Mouse (Mus musculus) liver, embryonic 16.5 days (tissue): ENCODE data around the gene H2-Q10. TPM values are rescaled to one million over a fixed set of nuclear protein-coding genes. Genes with fewer than 3 reads are reported as not detected.
"Not testable (repeated sequence)": the region's sequence is repeated elsewhere in the genome, so short reads cannot be mapped to it uniquely, and the experiment has no call there.

Experiments
- ATAC-seq: fragments of 200-750 bp; cut with Nextera tagmentation; 2 replicates; pipeline ENCODE4 v1.8.0; 2017; ENCODE audit warnings: low read depth, mild to moderate bottlenecking, moderate number of reproducible peaks, moderate library complexity
- H3K27ac ChIP-seq: fragments of 300-500 bp; sonication (generic); 2 replicates; pipeline ENCODE4 v1.5.1; 2014; ENCODE audit warnings: mild to moderate bottlenecking, low read length
- H3K27me3 ChIP-seq: fragments of 300-500 bp; sonication (generic); 2 replicates; pipeline ENCODE4 v1.6.1; 2014; ENCODE audit warnings: low read depth, low read length, mixed read lengths; ENCODE audit not compliant: control insufficient read depth, insufficient read depth
- H3K36me3 ChIP-seq: fragments of 300-500 bp; sonication (generic); 2 replicates; pipeline ENCODE4 v1.6.1; 2014; ENCODE audit warnings: mild to moderate bottlenecking; ENCODE audit not compliant: control insufficient read depth, insufficient read depth
- H3K4me1 ChIP-seq: fragments of 300-500 bp; sonication (generic); 2 replicates; pipeline ENCODE4 v1.6.1; 2014; ENCODE audit warnings: low read depth, low read length, mixed read lengths; ENCODE audit not compliant: control insufficient read depth
- H3K4me2 ChIP-seq: fragments of 300-500 bp; sonication (generic); 2 replicates; pipeline ENCODE4 v1.6.1; 2014; ENCODE audit warnings: low read depth, low read length, mixed read lengths
- H3K4me3 ChIP-seq: fragments of 300-500 bp; sonication (generic); 2 replicates; pipeline ENCODE4 v1.5.1; 2014; ENCODE audit warnings: low read depth, mild to moderate bottlenecking, low read length
- H3K9ac ChIP-seq: fragments of 300-500 bp; sonication (generic); 2 replicates; pipeline ENCODE4 v1.6.1; 2014; ENCODE audit warnings: low read depth, low read length
- H3K9me3 ChIP-seq: fragments of 300-500 bp; sonication (generic); replicated peaks from 2 replicates; pipeline ENCODE4 v1.6.1; 2016; ENCODE audit warnings: low read length; ENCODE audit not compliant: control insufficient read depth
- WGBS: fragments of 180-500 bp; shearing (Covaris S2); extraction: QIAGEN DNeasy Blood & Tissue Kit; methylation state at CpG from one replicate; pipeline ENCODE4 v1.1.7; 2014; ENCODE audit not compliant: insufficient replicate concordance; 5-methylcytosine and 5-hydroxymethylcytosine counted together
- polyA plus RNA-seq: library from polyadenylated mRNA; unstranded; fragments of >200 nt; fragmentation: Nextera tagmentation; extraction: Ambion mirVana; gene quantifications from 2 replicates; pipeline ENCODE4 v1.2.1, GENCODE M21; 2015

Gene H2-Q10
- polyA plus RNA-seq, 1 experiment from 2014 or later, result 430 TPM

- H3K36me3 ChIP-seq, H3K4me3 ChIP-seq, ATAC-seq, H3K27ac ChIP-seq, H3K4me2 ChIP-seq, H3K4me1 ChIP-seq, H3K9ac ChIP-seq, H3K9me3 ChIP-seq: not testable (repeated sequence)
- peaks cover 19% of the 10 kb centered on the region for H3K27me3 ChIP-seq
- 34% methylated on average over 23 of the region's 27 CpGs for WGBS
Measured at GRCm38 (mm10) chr17:35439925-35440645, 29.8 kb upstream of the H2-Q10 start.

GRCm38 (mm10) chr17:35442376-35442775 is 27.5 kb upstream of the H2-Q10 start:
- H3K4me2 ChIP-seq, H3K4me1 ChIP-seq, H3K4me3 ChIP-seq, H3K36me3 ChIP-seq, H3K9me3 ChIP-seq, ATAC-seq, H3K27ac ChIP-seq, H3K9ac ChIP-seq: not testable (repeated sequence)
- H3K27me3 ChIP-seq, result peaks cover 19% of the 10 kb centered on the region
- 62% methylated on average over 2 of the region's 2 CpGs for WGBS

- not testable (repeated sequence) for H3K4me3 ChIP-seq, H3K9me3 ChIP-seq, H3K36me3 ChIP-seq, H3K27me3 ChIP-seq, H3K27ac ChIP-seq, H3K9ac ChIP-seq, H3K4me1 ChIP-seq, H3K4me2 ChIP-seq, ATAC-seq
- 74% methylated on average over 2 of the region's 2 CpGs for whole genome bisulfite sequencing
Measured at GRCm38 (mm10) chr17:35444510-35444909, 25.4 kb upstream of the H2-Q10 start.

GRCm38 (mm10) chr17:35458247-35458646 is 11.6 kb upstream of the H2-Q10 start:
- not testable (repeated sequence) for H3K4me3 ChIP-seq, H3K27me3 ChIP-seq, H3K4me1 ChIP-seq, ATAC-seq, H3K36me3 ChIP-seq, H3K4me2 ChIP-seq, H3K9ac ChIP-seq, H3K9me3 ChIP-seq, H3K27ac ChIP-seq
- no CpG with 5 or more reads among the region's 1 CpGs for WGBS

- not testable (repeated sequence) for H3K4me3 ChIP-seq, H3K4me1 ChIP-seq, H3K27ac ChIP-seq, H3K27me3 ChIP-seq, H3K36me3 ChIP-seq, H3K4me2 ChIP-seq, H3K9ac ChIP-seq, H3K9me3 ChIP-seq, ATAC-seq
- WGBS, result 24% methylated on average over 2 of the region's 9 CpGs
Measured at GRCm38 (mm10) chr17:35460513-35461341, 9.2 kb upstream of the H2-Q10 start.

GRCm38 (mm10) chr17:35465651-35466050 is 4.2 kb upstream of the H2-Q10 start:
- H3K36me3 ChIP-seq, H3K4me3 ChIP-seq, H3K9me3 ChIP-seq, H3K27ac ChIP-seq, H3K9ac ChIP-seq, H3K4me1 ChIP-seq, H3K4me2 ChIP-seq, ATAC-seq: not testable (repeated sequence)
- 3% methylated on average over 8 of the region's 8 CpGs for WGBS
- H3K27me3 ChIP-seq, result peaks cover 15% of the 10 kb centered on the region

GRCm38 (mm10) chr17:35468936-35469335 is 953 bp upstream of the H2-Q10 start:
- ATAC-seq, H3K27ac ChIP-seq, H3K4me1 ChIP-seq, H3K9ac ChIP-seq, H3K4me3 ChIP-seq, H3K4me2 ChIP-seq, H3K36me3 ChIP-seq, H3K9me3 ChIP-seq: not testable (repeated sequence)
- peaks cover 17% of the 10 kb centered on the region for H3K27me3 ChIP-seq
- 28% methylated on average over 3 of the region's 3 CpGs for WGBS

- no peaks in the 10 kb centered on the region for H3K4me1 ChIP-seq
- no peaks in the 10 kb centered on the region for H3K9me3 ChIP-seq
- H3K27me3 ChIP-seq, result no peaks in the 10 kb centered on the region
- no peak overlapping the region for H3K4me2 ChIP-seq
- no peaks in the 10 kb centered on the region for H3K36me3 ChIP-seq
- no peak overlapping the region for H3K27ac ChIP-seq
- H3K9ac ChIP-seq, result no peak overlapping the region
- no peak overlapping the region for H3K4me3 ChIP-seq
- peak; percentile 5; the same call in 1 of the 2 replicates for ATAC-seq
- WGBS, result 2% methylated on average over 9 of the region's 9 CpGs
Measured at GRCm38 (mm10) chr17:35484066-35484465, 14.2 kb downstream of the H2-Q10 start.

GRCm38 (mm10) chr17:35485702-35486101 is 15.8 kb downstream of the H2-Q10 start:
- Histone ChIP-seq H3K27me3 (no peaks in the 10 kb centered on the region), H3K4me2 (no peak overlapping the region), H3K4me1 (no peaks in the 10 kb centered on the region), H3K36me3 (no peaks in the 10 kb centered on the region), H3K4me3 (no peak overlapping the region), H3K9ac (no peak overlapping the region), H3K27ac (0 out of 2 replicates have a peak overlapping the region, but pooled peaks have one; percentile 41), H3K9me3 (no peaks in the 10 kb centered on the region)
- ATAC-seq, result peak; percentile 76
- WGBS, result 27% methylated on average over 4 of the region's 4 CpGs
